Mouse (Mus musculus) large intestine, adult 2 months (tissue): Measurements from ENCODE around the gene Prkce. TPM values are rescaled to one million over a fixed set of nuclear protein-coding genes. Genes with fewer than 3 reads are reported as not detected.

Source experiments
- DNase-seq: peaks from one replicate; pipeline ENCODE4 v3.0.0-alpha.2; 2012; ENCODE audit warnings: low read depth, low spot score
- WGBS: fragments of 180-500 bp; shearing (Covaris S2); methylation state at CpG from one replicate; pipeline ENCODE4 v1.1.7; 2018; 5-methylcytosine and 5-hydroxymethylcytosine counted together
- polyA plus RNA-seq: library from polyadenylated mRNA; depleted of rRNA; stranded (reverse); fragments of >200 nt; gene quantifications from 2 replicates; pipeline ENCODE4 v1.2.3, GENCODE M21; 2012

Prkce gene
- polyA plus RNA-seq, 1 experiment, result 3.3 TPM

DNA sequence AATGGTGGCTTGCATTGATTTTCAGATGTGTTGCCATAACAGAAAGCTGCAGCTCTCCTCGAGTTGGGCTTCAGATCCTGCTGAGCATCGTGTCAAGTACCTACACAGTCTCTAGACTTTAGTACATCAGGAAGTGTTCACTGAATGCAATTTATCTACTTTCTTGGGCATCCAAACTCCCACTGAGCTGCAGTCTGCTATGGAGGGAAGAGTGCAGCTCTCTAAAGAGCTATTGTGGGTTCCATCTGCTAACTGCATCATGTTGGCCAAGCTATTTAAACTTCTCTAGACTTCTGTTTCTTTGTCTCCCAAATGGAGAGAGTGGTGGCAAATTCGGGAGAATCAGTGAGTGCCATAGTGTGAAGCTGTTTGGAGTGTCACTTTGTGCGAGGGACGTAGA is 349.0 kb downstream of the Prkce start:
- DNase-seq, result no peak
- WGBS, result 90% methylated on average over 5 of the region's 5 CpGs

DNA sequence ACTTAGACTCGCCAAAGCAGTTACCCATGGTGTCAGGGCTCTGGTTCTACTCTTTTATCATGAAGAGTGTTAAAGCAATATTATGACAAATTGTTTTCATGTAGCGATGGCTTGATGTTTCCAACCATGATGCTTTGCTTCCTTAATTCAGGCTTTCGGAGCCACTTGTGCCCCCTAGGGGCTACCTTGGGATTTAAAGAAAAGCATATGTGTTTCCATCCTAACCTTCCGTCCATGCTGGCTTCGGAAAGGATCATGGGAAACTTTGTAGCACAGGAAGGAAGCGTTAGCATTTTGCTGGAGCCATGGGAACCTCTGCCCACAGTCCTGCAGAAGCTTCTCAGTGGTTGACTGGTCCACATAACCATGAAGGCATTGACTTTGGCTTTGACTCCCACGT is 351.0 kb downstream of the Prkce start:
- no peak for DNase-seq
- 90% methylated on average over 7 of the region's 7 CpGs for WGBS

DNA sequence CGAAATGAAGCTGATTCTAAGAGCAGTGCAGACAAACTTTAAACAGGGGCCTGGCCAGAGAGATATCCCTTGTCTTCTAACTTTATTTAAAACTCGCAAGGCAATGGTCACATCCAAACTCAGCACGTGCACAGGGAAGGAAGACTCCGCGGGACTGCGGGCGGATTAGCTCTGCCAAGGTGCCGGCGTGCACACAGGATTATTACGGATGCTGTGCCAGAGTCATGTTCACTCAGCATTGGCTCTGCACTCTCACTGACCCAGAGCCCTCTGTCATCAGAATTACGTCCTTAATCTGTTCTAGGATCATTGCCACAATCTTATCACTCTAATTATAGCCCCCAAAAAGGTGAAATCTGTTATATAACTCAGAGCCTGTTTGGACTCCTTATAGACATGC is 353.7 kb downstream of the Prkce start:
- no peak for DNase-seq
- 86% methylated on average over 11 of the region's 11 CpGs for WGBS

DNA sequence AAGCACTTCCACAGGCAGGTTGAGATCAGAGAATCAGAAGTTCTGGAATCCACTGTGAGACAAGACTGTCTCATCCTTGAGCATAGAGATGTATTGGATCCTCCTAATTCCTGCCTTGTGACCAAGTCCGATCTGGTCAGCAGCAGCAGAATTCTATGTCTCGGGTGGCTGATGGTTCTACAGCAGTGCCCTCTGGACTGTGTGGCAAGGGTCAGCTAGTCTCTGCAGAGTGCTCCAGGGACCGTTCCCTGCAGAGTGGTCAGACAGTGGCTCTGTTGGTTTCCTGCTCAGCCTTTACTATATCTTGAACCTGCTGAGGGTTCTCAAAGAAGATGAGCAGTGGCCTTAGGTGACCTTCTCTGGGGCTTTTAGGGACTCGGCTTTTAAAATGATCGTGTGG is 355.1 kb downstream of the Prkce start:
- DNase-seq, result no peak
- 92% methylated on average over 5 of the region's 5 CpGs for WGBS

DNA sequence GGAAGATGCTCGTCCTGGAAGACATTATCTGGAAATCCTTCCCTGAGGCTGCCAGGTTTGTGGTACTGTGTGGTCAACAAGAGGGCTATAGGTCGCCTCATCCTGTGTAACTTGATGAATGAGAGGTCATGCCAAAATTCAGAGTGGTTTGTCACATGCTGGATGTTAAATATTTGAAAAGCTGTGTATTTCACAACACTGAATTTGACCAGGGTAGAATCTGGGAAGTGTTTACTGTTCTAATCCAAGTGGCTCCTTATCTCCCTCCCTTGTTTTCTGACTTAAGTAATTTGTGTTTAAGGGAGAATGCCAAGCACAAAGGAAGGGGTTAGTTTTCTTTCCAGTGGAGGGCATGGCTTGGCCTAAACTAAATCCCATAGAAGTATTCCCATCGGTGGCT is 355.8 kb downstream of the Prkce start:
- DNase-seq, result no peak
- 77% methylated on average over 3 of the region's 3 CpGs for WGBS

DNA sequence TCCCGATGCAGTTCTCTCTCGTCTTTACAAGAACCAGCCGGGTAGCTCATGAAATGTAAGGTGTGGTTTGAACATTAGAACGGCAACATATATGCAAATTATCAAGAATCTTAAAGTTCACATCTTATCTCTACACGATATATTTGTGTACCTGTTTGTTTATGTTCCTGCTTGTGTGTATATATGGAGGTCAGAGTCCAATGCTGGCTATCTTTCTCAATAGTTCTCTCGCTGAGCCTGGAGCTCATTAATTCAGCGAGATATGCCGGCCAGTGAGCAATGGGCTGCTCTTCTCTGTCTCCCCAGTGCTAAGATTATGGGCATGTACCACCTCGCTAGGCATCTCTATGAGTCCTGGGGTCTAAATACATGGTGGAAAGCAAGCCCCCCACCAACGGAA is 356.3 kb downstream of the Prkce start:
- DNase-seq, result no peak
- 79% methylated on average over 10 of the region's 10 CpGs for WGBS

DNA sequence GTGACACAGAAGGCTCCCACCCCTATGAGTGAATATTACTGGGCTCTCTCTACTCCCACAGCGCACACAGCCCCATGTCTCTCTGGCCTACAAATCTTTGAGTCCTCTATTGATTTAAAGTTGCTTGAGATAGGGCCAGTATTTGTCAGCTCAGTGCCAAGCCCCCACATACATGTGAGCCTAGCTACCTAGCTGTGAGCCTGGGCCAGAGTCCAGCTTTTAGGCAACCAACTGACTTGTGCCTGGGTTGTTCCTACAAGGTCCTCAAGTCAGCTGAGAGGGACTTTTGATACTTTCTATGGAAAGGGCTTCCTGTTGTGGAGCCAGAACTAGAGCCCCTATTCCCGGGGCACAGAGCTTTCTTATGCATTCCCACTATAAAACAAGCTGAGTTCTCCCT is 357.5 kb downstream of the Prkce start:
- no peak for DNase-seq
- WGBS, result 95% methylated on average over 2 of the region's 2 CpGs

DNA sequence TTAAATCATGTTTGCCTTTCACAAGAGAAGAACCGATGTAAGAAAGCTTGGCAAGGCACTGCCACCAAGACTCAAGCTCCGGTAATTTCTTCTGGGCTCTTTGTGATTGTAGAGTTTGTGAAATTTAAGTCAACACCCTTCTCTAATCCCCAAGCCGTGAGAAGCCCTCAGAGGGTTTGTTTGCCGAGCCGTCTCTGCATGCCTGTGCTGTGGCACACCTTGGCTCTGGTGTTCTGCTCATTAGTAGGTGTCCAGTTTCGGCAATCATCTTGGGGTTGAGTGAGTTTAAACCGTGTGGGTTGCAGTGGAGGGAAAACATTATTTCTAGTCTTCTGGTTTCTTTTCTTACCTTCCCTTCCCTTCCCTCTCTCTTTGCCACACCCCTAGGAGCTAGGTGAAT is 358.4 kb downstream of the Prkce start:
- no peak for DNase-seq
- 54% methylated on average over 7 of the region's 7 CpGs for WGBS

DNA sequence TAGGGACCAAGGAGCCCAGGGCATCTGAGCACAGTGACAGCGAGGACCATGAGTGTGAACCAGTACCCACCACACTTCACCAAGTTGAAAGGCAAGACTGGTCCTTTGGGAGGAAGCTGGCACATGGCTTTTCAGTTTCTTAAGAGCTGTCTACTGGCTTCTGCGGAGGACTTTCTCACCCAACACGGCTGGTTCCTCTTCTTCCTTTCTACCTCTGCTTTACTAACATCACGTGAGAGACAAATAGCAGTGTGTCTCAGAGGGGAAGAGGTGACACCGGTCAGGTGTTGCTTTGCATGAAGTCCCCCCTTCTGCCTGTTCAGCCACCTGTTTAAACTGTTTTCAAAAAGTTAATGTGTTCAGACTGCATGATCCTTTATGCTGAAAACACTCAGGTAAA is 359.7 kb downstream of the Prkce start:
- no peak for DNase-seq

DNA sequence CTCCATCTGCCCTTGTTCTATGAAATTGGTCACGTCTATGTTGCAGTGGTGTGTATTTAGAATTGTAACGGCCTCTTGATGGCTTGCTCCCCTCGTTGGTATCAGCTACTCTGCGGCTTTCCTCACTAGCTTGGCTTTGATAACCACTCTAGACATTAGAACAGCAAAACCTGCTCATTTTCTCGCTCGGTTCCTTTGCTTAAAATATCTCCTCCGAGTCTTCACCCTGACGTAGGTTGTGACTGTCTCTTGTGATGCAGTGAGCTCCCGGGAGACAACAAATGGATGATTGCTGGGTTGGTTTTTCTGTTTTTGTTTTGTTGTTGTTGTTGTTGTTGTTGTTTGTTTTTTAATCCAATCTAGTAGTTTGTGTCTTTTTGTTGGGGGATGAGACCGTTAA is 361.4 kb downstream of the Prkce start:
- no peak for DNase-seq
- WGBS, result 75% methylated on average over 10 of the region's 10 CpGs

More for the DNA sequence above, 359.7 kb downstream of the Prkce start:
- WGBS, result 90% methylated on average over 5 of the region's 5 CpGs

DNA sequence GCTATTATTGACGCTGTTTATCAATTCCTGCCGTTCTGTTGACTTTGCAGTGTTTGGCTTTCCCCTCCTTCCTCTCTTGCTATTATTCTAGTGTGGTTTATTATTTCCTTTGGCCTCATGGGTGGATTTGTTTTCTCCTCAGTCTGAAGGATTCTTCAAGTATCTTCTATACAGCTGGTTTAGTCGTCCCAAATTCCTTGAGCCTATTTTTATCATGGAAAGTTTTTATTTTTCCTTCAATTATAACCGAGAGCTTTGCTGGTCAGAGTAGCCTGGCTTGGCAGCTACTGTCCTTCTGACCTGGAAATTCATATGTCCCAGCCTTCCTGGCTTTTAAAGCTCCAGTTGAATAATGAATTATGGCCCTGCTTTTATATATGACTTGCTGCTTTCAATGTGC is 361.8 kb downstream of the Prkce start:
- DNase-seq, result no peak
- 38% methylated on average over 4 of the region's 4 CpGs for WGBS

DNA sequence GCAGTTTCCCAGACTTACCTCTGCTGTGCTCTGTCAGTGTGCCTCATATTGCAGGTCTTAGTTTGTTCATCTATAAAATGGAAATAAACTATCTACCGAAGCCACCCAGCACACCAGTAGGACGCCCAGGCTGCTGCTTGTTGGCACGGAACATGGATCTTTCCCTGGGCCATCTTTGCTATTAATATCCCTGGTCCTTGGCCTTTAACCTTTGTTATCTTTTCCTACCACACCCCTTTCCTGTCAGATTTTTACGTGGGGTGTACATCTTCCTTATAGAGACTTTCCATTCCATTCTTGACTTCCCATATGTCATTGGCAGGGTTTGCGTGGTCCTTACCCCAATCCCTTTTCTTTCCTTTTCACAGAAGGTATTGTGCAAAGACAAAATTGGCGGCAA is 363.6 kb downstream of the Prkce start:
- WGBS, result 67% methylated on average over 6 of the region's 6 CpGs
- DNase-seq, result no peak

DNA sequence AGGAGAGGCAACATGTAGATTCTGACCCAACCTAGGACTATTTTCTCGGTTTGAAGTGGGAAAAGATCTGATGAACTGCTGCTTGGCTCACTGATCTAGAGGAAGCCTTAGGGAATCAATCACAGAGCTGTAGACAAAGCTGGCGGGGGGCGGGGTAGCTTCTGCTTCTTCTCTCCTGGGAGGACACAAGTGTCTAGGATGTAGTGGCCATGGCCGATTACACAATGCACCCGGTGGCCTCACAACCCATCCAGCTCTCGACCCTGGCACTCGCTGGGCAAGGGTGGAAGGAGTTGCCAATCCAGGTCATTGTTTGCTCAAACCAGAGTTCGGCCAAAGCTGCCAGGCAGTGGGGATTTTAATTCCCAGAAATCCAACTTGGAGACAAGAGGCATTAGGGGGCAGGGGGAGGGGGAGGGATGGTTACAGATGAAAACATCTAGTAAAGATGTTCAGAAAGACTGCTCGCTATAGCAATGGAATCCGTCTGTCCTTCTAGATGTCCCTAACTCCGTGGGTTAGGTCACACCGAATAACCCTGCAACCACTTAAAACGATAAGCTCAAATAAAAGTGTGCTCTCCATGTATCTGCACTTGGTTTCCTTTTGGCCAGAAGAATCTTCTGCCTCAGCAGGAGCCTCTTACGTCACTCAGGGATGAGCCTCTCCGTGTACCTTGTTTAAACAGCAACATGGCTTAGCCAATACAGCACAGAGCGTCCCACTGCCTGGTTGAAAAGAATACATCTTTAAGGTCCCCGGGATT is 365.4 kb downstream of the Prkce start:
- no peak for DNase-seq
- WGBS, result 67% methylated on average over 17 of the region's 17 CpGs

DNA sequence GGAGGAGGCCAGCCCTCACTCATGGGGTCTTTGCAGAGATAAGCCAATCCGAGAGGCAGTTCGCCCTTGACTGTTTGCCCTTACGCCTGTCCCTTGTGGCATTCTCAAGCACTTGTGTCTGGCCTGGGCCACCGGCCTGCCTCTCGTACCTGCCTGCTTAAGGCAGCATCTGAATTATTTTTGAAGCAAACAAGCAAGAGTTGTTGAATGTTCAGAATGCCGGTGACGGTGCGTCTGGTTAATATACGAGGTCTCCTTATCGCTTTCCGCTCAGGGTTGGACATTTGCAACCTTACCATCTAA is 365.9 kb downstream of the Prkce start:
- DNase-seq, result no peak
- 85% methylated on average over 11 of the region's 11 CpGs for WGBS

DNA sequence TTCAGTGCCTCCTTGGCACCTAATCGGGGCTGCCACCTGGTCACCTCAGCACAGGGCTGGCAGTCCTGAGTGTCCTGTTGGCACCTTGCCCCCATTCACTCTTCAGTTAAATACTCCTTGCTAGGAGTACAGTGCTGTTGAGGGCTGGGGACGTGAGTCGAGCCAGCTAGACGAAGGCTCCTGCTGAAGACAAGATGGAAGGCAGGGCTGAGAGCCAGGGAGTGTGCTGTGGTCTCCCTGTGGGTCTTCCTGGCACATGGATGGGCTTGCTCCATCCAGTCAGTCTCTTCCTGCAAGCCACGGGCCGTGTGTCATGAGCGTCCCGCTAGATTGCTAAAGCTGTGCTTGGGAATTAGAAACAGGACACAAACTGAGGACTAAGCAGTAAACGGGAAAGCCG is 367.5 kb downstream of the Prkce start:
- no peak for DNase-seq

DNA sequence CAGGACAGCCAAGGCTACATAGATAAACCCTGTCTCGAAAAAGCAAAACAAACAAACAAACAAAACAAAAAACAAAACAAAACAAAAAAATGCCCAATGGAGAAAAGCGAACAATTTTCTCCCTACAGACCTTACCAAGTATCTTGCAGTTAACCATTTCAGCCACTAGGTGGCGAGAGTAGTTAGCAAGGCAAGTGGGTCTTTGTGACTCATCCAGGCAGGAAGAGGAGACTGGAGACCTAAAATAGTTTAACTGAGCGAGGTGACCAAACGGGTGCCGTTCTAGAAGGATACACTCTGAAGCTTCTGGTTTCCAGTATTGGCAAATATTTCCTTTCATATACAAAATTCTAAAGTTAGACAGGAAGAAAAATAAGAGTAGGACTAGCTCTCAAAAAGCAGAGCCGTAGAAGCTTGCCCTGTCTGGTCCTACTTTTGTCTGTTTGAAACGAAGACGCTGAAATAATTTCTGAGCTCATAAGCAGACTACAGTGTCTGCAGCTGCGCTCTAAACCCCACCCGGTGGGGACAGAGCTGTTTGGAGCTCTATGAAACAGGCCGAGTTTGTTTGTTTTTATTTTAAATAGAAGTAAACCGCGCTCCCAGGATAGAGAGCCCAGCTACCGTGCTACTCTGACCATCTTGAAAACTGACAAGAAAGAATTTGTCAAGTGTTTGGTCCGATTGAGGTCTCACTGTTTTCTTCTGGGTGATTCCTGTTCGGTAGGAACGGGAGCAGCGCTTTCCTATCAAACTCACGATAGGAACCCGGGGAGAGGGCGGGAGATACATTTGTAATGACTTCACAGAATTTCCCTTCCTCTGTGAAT is 368.5 kb downstream of the Prkce start:
- 5% methylated on average over 22 of the region's 22 CpGs for WGBS
- peak; percentile 91 for DNase-seq

More for the DNA sequence above, 367.5 kb downstream of the Prkce start:
- WGBS, result 73% methylated on average over 10 of the region's 10 CpGs

DNA sequence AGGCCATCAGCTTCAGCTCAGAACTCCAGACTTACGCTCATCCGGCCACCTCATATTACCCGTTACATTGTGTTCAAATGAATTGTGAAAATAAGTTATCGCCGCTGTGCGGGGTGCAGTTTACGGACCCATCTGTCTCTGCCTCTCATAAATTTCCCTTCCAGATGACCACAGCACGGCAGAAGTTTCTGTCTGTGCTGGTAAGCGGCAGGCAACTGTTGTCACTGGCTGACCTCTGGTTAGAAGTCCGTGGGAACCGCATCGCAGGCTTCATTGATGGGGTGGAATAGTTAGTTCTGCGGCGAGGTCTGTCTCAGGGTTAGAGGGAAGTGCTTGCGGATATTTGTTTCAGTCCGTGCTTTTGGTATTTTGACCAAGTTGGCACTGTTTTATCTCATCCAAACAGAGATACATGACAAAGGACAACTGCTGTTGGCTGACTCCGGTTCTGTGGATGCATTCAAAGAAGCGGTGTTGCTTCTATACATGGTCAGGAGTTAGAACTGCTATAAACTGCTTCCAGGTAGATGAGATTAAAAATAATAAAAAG is 372.4 kb downstream of the Prkce start:
- 79% methylated on average over 18 of the region's 18 CpGs for WGBS
- no peak for DNase-seq

DNA sequence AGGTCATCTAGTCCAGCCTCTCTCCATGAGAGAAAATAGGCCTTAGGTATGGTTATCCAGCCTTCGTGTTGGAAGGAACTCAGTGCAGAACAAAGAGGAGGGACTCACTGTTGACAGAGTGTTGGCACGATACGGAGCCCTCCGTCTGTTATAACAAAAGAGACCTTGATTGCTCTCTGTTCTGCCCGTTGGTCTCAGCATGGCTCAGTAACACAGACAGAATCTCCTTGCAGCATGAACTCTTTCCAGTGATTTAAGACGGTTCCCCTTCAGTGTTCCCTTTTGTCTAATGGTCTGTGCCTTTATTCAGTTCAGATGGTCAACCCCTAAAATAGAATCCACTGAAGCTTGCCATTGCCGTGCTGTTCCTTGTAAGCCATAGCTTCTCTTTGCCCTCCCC is 378.9 kb downstream of the Prkce start:
- no peak for DNase-seq
- WGBS, result 69% methylated on average over 7 of the region's 7 CpGs

DNA sequence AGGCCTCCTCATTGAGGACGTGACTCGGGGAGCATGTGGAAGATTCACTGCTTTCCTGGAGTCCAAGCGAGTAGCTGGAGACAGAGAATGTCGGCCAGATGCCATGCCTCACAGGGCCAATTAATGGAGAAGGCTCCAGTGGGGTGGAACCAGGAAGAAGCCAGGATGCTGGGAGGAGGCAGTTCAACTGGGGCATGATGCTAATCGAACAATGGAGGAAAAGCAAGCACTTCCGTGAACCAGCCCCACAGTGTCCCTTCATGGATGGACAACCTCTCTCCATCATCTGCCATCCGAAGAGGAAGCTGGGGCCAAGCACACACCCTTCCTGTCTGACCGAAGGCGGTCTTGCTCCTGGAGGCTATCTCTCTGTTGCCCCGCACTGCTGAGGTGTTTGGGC is 381.5 kb downstream of the Prkce start:
- WGBS, result 89% methylated on average over 10 of the region's 10 CpGs
- no peak for DNase-seq

DNA sequence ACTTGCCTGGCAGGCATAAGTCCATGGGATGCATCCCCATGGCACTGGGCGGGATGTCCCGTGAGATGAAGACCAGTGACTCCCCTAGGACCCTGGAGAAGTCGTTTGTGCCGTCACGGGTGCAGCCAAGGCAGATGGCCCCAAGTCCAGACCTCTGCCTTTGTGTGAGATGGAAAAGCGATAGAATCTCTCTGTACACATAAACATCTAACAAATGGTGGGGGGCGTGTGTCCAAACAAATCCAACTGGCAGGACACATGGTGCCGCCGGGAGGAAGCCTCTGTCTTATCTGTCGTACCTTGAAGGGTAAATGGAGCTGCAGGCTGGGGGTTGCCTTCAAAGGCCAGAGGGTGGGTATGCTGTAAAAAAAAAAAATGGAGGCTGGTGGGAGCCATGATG is 384.0 kb downstream of the Prkce start:
- WGBS, result 84% methylated on average over 10 of the region's 10 CpGs
- no peak for DNase-seq

DNA sequence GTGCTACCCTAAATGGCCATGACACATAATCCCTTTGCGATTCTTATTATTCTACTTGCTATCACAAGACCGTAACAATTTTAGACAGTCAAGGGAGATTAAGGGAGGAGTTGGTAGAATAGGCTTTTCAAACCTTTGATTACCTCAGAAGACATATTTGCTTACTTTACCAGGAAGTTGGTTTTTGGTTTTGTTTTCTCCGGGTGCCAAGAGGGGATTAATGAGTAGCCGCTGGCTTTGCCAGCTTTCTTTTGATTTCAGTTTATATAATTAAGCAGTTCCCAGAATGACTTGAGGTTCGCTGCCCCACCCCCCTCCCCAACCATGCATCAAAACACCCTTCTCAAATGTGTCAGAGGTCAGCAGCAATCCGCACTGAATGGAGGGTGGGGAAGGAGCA is 384.4 kb downstream of the Prkce start:
- DNase-seq, result no peak
- WGBS, result 38% methylated on average over 6 of the region's 6 CpGs
